Mouse (Mus musculus): ENCODE data around the gene Fgg.

GRCm38 (mm10) chr3:83033801-83034200 is 26.3 kb downstream of the Fgg start:
- no peak for TF ChIP-seq CTCF (IDR thresholded peaks at IDR 0.05; ENCODE audit: borderline replicate concordance, insufficient read depth, low read length)
- no peak for TF ChIP-seq POLR2A (IDR thresholded peaks at IDR 0.05; ENCODE audit: low read depth, low read length)
